Mouse (Mus musculus) kidney, adult 2 months (tissue): ENCODE measurements around the gene Emg1.

ENCODE experiments used
- CTCF ChIP-seq: fragments of 200-500 bp; conservative IDR thresholded peaks from 2 replicates; pipeline ENCODE4 v1.5.1; 2011; ENCODE audit warnings: low read depth, mild to moderate bottlenecking, control low read depth, low read length, moderate library complexity, mixed read lengths; ENCODE audit not compliant: insufficient read depth, insufficient read length
- POLR2A ChIP-seq: fragments of 200-500 bp; IDR thresholded peaks from one replicate; pipeline ENCODE4 v1.6.1; 2011; ENCODE audit warnings: low read depth, low read length, control low read depth

DNA sequence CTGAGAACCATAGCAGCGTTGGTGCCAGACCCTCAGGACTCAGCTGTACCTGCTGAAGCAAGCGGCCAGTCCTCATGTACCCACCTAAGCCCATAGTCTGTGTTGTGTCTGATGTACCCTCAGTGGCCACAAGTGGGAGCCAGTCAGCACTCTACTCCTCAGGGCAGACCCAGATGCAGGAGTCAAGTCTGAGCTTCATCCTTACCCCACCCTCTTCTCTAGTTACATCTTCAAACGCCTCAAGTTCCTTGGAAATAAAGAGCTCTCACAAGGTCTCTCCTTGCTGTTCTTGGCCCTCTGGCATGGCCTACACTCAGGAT is 9.2 kb downstream of the Emg1 start:
- TF ChIP-seq CTCF (peak; percentile 88), POLR2A (no peak)
